Mouse (Mus musculus) Patski (cell line): Measurements from ENCODE around the gene Evi2a. TPM values are rescaled to one million over a fixed set of nuclear protein-coding genes. Genes with fewer than 3 reads are reported as not detected.
A peak's percentile ranks its signal among the peaks of the same experiment; 100 is the strongest.

Source experiments
- ATAC-seq: fragments of 100-300 bp; one replicate; pipeline ENCODE4 v1.8.0; 2021
- CTCF ChIA-PET: fragments of 350-600 bp; sonication (Branson Sonifier 250); formaldehyde crosslinking; loops from one replicate; lab custom pipeline; 2022; ENCODE audit warnings: inconsistent platforms; lab: Charles Lee
- POLR2A ChIA-PET: fragments of 350-600 bp; sonication (Branson Sonifier 250); formaldehyde crosslinking; loops from one replicate; lab custom pipeline; 2022; ENCODE audit warnings: antibody characterized with exemption, inconsistent platforms; lab: Charles Lee
- DNase-seq: peaks from one replicate; pipeline ENCODE4 v3.0.0-alpha.2; 2011; ENCODE audit warnings: low read depth, low spot score
- H3K27me3 ChIP-seq: fragments of 371-371 bp; one replicate; pipeline ENCODE4 v1.5.1; 2021
- CTCF ChIP-seq: fragments of 100-300 bp; IDR thresholded peaks from one replicate; pipeline ENCODE4 v1.5.1; 2021
- in situ Hi-C: fragments of 300-500 bp; cut with MboI; formaldehyde crosslinking; loops from 3 replicates; pipeline ENCODE4 v1.11.1; 2018; ENCODE audit warnings: low pct_unique_long_range_greater_than_20kb, mixed read lengths
- polyA plus RNA-seq: library from polyadenylated mRNA; unstranded; gene quantifications from one replicate; pipeline ENCODE4 v1.2.3, GENCODE M21; 2021

Evi2a gene
- polyA plus RNA-seq, 1 experiment from 2014 or later: 0.08 TPM

DNA sequence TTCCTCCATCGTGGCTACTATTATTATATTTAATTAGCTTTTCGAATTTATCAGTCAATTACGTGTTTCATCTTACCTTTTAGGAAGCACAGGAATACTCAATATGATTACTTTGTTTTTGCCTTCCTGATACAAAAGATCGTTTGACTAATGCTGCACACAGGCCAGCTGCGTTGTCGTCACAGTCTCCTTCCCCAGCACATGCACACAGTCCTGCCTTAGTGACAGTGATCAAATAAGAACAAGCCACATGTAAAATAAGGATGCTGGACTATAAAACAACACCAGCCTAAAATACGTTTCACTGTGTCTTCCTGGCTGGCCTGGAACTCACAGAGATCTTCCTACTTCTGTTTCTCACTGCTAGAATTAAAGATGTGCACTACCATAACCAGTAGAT lies 25.9 kb downstream of the Evi2a start:
- in situ Hi-C loops: no loop called here
- TF ChIP-seq CTCF: no peak
- no peak for DNase-seq
- no peaks in the 10 kb centered on the region for H3K27me3 ChIP-seq
- ATAC-seq: no peak
- ChIA-PET CTCF (interaction anchor here (0.6 to 2.4 kb wide), 3 partner anchors 15 to 57 kb away, joined by 3 to 6 read pairs (median 3); no protein-coding TSS in a partner anchor), POLR2A (interaction anchor here (0.6 kb wide), 2 partner anchors 16 to 37 kb away, joined by 3 to 5 read pairs; no protein-coding TSS in a partner anchor)

DNA sequence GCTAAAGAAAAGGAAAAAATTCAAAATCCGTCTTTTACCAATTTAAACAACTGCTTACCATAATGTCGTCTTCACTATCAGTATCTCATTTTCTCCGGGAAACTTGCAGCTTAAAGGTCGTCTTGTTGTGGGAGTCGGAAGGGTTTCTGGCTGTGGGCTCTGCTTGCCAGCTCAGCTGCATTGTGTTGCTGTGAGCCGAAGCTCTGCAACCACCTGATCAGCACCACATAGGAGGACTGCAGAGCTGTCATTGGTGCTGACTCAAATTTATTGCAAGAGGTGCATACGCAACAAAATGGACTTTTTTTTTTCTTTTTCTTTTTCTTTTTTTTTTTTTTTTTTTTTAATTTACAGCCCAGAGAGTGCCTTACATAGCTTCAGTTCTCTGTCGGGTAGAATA lies 26.6 kb downstream of the Evi2a start, which contains the start of gene Omg:
TSS of gene Omg (minus strand) at position 240 of the 400 bp plus-strand sequence.
- no peak for TF ChIP-seq CTCF
- ATAC-seq: no peak
- H3K27me3 ChIP-seq: no peaks in the 10 kb centered on the region
- CTCF ChIA-PET: interaction anchor here (0.7 to 2.4 kb wide), 2 partner anchors 16 to 56 kb away, joined by 3 to 6 read pairs; no protein-coding TSS in a partner anchor
- in situ Hi-C loops: no loop called here
- POLR2A ChIA-PET: interaction anchor here (0.6 kb wide), 1 partner anchor 38 kb away, joined by 5 read pairs; no protein-coding TSS in a partner anchor
- no peak for DNase-seq

GRCm38 (mm10) chr11:79502917-79503316 lies 27.5 kb downstream of the Evi2a start:
- in situ Hi-C loops: no loop called here
- POLR2A ChIA-PET: no interaction called here
- no peak for TF ChIP-seq CTCF
- no peak for DNase-seq
- CTCF ChIA-PET: no interaction called here
- no peak for ATAC-seq
- no peaks in the 10 kb centered on the region for H3K27me3 ChIP-seq

DNA sequence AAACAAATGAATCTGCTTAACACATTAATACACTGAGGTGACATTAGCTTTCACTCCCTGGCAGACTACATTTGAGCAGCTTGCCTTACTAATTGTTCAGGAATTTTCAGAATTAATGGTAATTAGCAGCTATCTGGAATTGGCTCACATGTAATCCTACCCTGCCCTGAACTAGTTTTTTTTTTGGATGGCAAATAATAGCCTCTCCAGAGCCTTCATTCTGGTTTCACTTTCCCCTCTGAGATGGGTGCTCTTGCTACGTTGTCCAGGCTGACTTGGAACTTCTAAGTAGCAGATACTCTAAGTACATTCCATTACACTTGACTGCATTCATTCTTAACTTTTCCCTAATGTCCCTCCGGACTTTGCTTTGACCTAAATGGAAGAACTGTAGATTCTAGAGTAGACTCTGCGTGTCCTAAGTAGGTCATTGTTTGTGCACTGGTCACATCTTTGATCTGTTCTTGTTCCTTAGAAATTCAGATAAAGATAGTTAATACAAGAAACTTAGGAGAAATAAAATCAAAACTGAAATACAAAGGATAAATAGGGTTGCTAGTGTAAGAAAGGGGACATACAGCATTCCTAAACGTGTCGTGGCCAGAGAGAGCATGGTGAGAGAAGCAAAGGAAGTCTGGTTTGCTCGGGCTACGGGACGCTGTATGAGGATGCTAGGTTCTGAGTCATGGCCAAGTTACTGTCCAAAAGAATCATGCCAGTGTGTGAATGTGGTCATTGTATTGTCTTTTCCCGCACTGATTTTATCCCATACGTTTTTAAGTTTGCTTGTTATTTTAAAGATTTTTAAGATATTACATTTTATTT lies 35.2 kb downstream of the Evi2a start:
- DNase-seq: no peak
- peak; percentile 47 for ATAC-seq
- ChIA-PET POLR2A (interaction anchor here (1.6 kb wide), 1 partner anchor 12 kb away, joined by 3 read pairs; no protein-coding TSS in a partner anchor), CTCF (interaction anchor here (0.9 to 1.2 kb wide), 2 partner anchors 13 to 39 kb away, joined by 3 to 4 read pairs; no protein-coding TSS in a partner anchor)
- no peak for TF ChIP-seq CTCF
- H3K27me3 ChIP-seq: no peaks in the 10 kb centered on the region
- in situ Hi-C loops: no loop called here

- no peak for TF ChIP-seq CTCF
- ATAC-seq: no peak
Measured at GRCm38 (mm10) chr11:79484721-79485120, 45.7 kb downstream of the Evi2a start.

DNA sequence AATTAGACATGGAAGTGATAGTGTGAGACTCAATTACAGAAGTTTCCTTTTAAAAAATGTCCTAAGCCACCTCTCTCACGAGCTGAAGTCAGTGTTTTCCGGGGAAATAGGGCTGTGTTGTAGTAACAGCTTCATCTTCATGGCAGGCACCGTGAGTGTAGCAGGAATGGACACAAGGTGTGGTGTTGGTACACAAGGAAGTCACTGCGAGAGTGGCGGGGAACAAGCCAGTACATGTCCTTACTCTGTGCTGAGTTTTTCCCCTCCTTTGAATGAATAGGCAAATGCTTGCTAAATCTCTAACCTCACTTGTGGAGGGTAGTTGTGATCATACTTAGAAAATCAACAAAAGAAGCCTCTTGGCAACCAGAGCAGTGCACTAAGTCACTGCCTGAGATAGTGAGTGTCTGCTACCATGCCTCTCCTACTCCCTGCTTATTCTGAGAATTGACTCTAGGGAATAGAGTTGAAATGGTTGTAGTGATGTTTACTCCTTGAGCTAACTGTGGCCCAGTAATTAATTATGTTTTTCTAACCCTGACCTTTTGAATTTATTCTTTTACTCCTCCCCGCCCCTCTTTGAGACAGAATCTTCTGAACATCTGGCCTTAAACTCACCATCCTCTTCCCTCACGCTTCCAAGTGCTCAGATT lies 46.4 kb downstream of the Evi2a start:
- in situ Hi-C loops: no loop called here
- DNase-seq (no peak), ATAC-seq (no peak)
- ChIA-PET POLR2A (no interaction called here), CTCF (interaction anchor here (1.2 to 1.8 kb wide), 2 partner anchors 9 to 69 kb away, joined by 3 read pairs; no protein-coding TSS in a partner anchor)
- no peaks in the 10 kb centered on the region for H3K27me3 ChIP-seq
- TF ChIP-seq CTCF: no peak

More at GRCm38 (mm10) chr11:79484721-79485120, 45.7 kb downstream of the Evi2a start:
- ChIA-PET CTCF (interaction anchor here (1.2 kb wide), 1 partner anchor 8 kb away, joined by 3 read pairs; no protein-coding TSS in a partner anchor), POLR2A (no interaction called here)
- in situ Hi-C loops: no loop called here
- H3K27me3 ChIP-seq: no peaks in the 10 kb centered on the region
- no peak for DNase-seq

GRCm38 (mm10) chr11:79483392-79483791 lies 47.0 kb downstream of the Evi2a start:
- in situ Hi-C loops: no loop called here
- H3K27me3 ChIP-seq: no peaks in the 10 kb centered on the region
- no peak for ATAC-seq
- ChIA-PET POLR2A (interaction anchor here (1.0 kb wide), 1 partner anchor 11 kb away, joined by 3 read pairs; no protein-coding TSS in a partner anchor), CTCF (interaction anchor here (1.3 to 1.8 kb wide), 2 partner anchors 10 to 70 kb away, joined by 3 read pairs; no protein-coding TSS in a partner anchor)
- TF ChIP-seq CTCF: no peak
- DNase-seq: no peak

Other genes starting within 250 kb of the Evi2a start
- gene Gm9964, start 233.7 kb downstream of the Evi2a start, polyA plus RNA-seq: not detected
- 24.1 TPM for gene Nf1, start 190.9 kb downstream of the Evi2a start, polyA plus RNA-seq
- gene Omg, start 26.5 kb downstream of the Evi2a start, polyA plus RNA-seq: not detected
- 0.05 TPM for gene Evi2b, start 6.8 kb downstream of the Evi2a start, polyA plus RNA-seq
- not detected for gene Evi2, start within 50 bp of the Evi2a start, polyA plus RNA-seq
- gene Rab11fip4, start 60.6 kb upstream of the Evi2a start, polyA plus RNA-seq: 0.40 TPM